Mouse (Mus musculus) G1E (cell line): ENCODE results near the gene Phf1.

Experiments
- CTCF ChIP-seq: IDR thresholded peaks from 2 replicates; pipeline ENCODE4 v1.5.1; 2012; ENCODE audit warnings: low read depth, low read length, inconsistent platforms, mixed read lengths
- TAL1 ChIP-seq: conservative IDR thresholded peaks from 2 replicates; pipeline ENCODE4 v1.6.1; 2012; ENCODE audit warnings: low read depth, low read length, inconsistent platforms, mixed read lengths

GRCm38 (mm10) chr17:26956895-26957294 lies 24.0 kb downstream of the Phf1 start:
- TF ChIP-seq TAL1 = peak; percentile 47
- no peak for TF ChIP-seq CTCF
